Mouse (Mus musculus) heart, adult 2 months (tissue): ENCODE data around the gene Tomm40. TPM values are rescaled to one million over a fixed set of nuclear protein-coding genes. Genes with fewer than 3 reads are reported as not detected.
A peak's percentile ranks its signal among the peaks of the same experiment; 100 is the strongest.

Experiments used
- DNase-seq, 2 experiments: peaks; one replicate each; pipeline ENCODE4 v3.0.0; 2021
- H3K27ac ChIP-seq: fragments of 200-600 bp; 2 replicates; pipeline ENCODE4 v1.8.1; 2022
- H3K27me3 ChIP-seq: fragments of 200-500 bp; 2 replicates; pipeline ENCODE4 v1.6.1; 2012; ENCODE audit warnings: mild to moderate bottlenecking, low read length, inconsistent platforms, mixed read lengths; ENCODE audit not compliant: control insufficient read depth, insufficient read depth
- H3K36me3 ChIP-seq: fragments of 200-500 bp; 2 replicates; pipeline ENCODE4 v1.6.1; 2012; ENCODE audit warnings: low read length, inconsistent platforms; ENCODE audit not compliant: control insufficient read depth, insufficient read depth
- H3K4me1 ChIP-seq: fragments of 200-500 bp; 2 replicates; pipeline ENCODE4 v1.6.1; 2011; ENCODE audit warnings: low read length; ENCODE audit not compliant: control insufficient read depth, insufficient read depth
- H3K4me3 ChIP-seq: fragments of 200-600 bp; 2 replicates; pipeline ENCODE4 v1.8.1; 2022
- H3K79me2 ChIP-seq: fragments of 200-500 bp; replicated peaks from 2 replicates; pipeline ENCODE4 v1.6.1; 2012; ENCODE audit warnings: mild to moderate bottlenecking, inconsistent platforms, low read length, moderate library complexity, mixed read lengths; ENCODE audit not compliant: control insufficient read depth, insufficient read depth
- H3K9ac ChIP-seq: fragments of 200-500 bp; 2 replicates; pipeline ENCODE4 v1.6.1; 2012; ENCODE audit warnings: low read depth, mild to moderate bottlenecking, control low read depth, inconsistent platforms, low read length, mixed read lengths
- CTCF ChIP-seq: fragments of 200-600 bp; IDR thresholded peaks from 2 replicates; pipeline ENCODE4 v1.8.1; 2022; ENCODE audit warnings: antibody characterized with exemption, mild to moderate bottlenecking, moderate library complexity
- EP300 ChIP-seq: fragments of 200-500 bp; IDR thresholded peaks from 2 replicates; pipeline ENCODE4 v1.6.1; 2011; ENCODE audit warnings: low read depth, low read length, control low read depth; ENCODE audit not compliant: insufficient read depth
- POLR2A ChIP-seq: fragments of 200-500 bp; IDR thresholded peaks from 2 replicates; pipeline ENCODE4 v1.6.1; 2011; ENCODE audit warnings: mild to moderate bottlenecking, low read depth, low read length, control low read depth; ENCODE audit not compliant: insufficient read depth
- WGBS: fragments of 180-500 bp; shearing (Covaris S2); methylation state at CpG from one replicate; pipeline ENCODE4 v1.1.7; 2018; 5-methylcytosine and 5-hydroxymethylcytosine counted together
- intact Hi-C: fragments of 180-260 bp; cut with DNase I; formaldehyde crosslinking; loops from one replicate; pipeline ENCODE4 v1.15.1; 2025
- polyA plus RNA-seq: library from polyadenylated mRNA; depleted of rRNA; stranded (reverse); fragments of >200 nt; gene quantifications from 2 replicates; pipeline ENCODE4 v1.2.3, GENCODE M21; 2012
- total RNA-seq, 2 experiments: library from RNA; stranded (reverse); gene quantifications; 2 replicates each; pipeline ENCODE4 v1.2.3; 2021

The Tomm40 gene
- total and polyA plus RNA-seq, 3 experiments = 91.2 to 98.2 (median 92.7) TPM

GRCm38 (mm10) chr7:19758623-19759022, 43.4 kb upstream of the Tomm40 start:
- Histone ChIP-seq H3K79me2 (no peaks in the 10 kb centered on the region), H3K4me1 (peaks cover 22% of the 10 kb centered on the region), H3K4me3 (no peak overlapping the region), H3K27me3 (no peaks in the 10 kb centered on the region), H3K9ac (no peak overlapping the region), H3K36me3 (peaks cover 20% of the 10 kb centered on the region), H3K27ac (no peak overlapping the region)
- intact Hi-C loops = no loop called here
- TF ChIP-seq POLR2A (no peak), CTCF (no peak), EP300 (no peak)
- DNase-seq = no peak
- 85% methylated on average over 13 of the region's 13 CpGs for WGBS

- H3K9ac ChIP-seq = peak overlapping the region; percentile 65
- H3K27me3 ChIP-seq = no peaks in the 10 kb centered on the region
- WGBS = 7% methylated on average over 23 of the region's 24 CpGs
- intact Hi-C loops = loop anchor here (1.0 to 2.0 kb wide), 2 partner anchors 13 to 28 kb away; no protein-coding TSS in a partner anchor
- H3K27ac ChIP-seq = peak overlapping the region; percentile 98
- peak overlapping the region; percentile 31 for H3K4me3 ChIP-seq
- peaks cover 17% of the 10 kb centered on the region for H3K36me3 ChIP-seq
- no peak for TF ChIP-seq CTCF
- TF ChIP-seq POLR2A = peak; percentile 65
- TF ChIP-seq EP300 = peak; percentile 78; the same call in 1 of the 2 replicates
- peak; percentile 88 to 92 for DNase-seq
- peaks cover 24% of the 10 kb centered on the region for H3K4me1 ChIP-seq
- H3K79me2 ChIP-seq = no peaks in the 10 kb centered on the region
Observed at GRCm38 (mm10) chr7:19755851-19756786, 40.9 kb upstream of the Tomm40 start.

GRCm38 (mm10) chr7:19755008-19755407, 39.8 kb upstream of the Tomm40 start:
- TF ChIP-seq CTCF = peak; percentile 57
- no peak for TF ChIP-seq EP300
- 0 out of 2 replicates have a peak, but pooled peaks have one; percentile 16 for TF ChIP-seq POLR2A
- 72% methylated on average over 2 of the region's 2 CpGs for WGBS
- no peaks in the 10 kb centered on the region for H3K79me2 ChIP-seq
- peaks cover 17% of the 10 kb centered on the region for H3K36me3 ChIP-seq
- H3K4me1 ChIP-seq = peaks cover 29% of the 10 kb centered on the region
- H3K9ac ChIP-seq = no peak overlapping the region
- H3K4me3 ChIP-seq = no peak overlapping the region
- H3K27ac ChIP-seq = peak overlapping the region; percentile 98
- peak in 1 of 2 experiments; percentile 37 for DNase-seq
- intact Hi-C loops = loop anchor here (2.0 kb wide), 1 partner anchor 14 kb away; no protein-coding TSS in a partner anchor
- H3K27me3 ChIP-seq = no peaks in the 10 kb centered on the region

- 46% methylated on average over 1 of the region's 1 CpGs for WGBS
- H3K4me3 ChIP-seq = no peak overlapping the region
- DNase-seq = no peak
- H3K27me3 ChIP-seq = no peaks in the 10 kb centered on the region
- H3K27ac ChIP-seq = peak overlapping the region; percentile 98
- peaks cover 12% of the 10 kb centered on the region for H3K36me3 ChIP-seq
- no peaks in the 10 kb centered on the region for H3K79me2 ChIP-seq
- no peak for TF ChIP-seq EP300
- TF ChIP-seq POLR2A = no peak
- TF ChIP-seq CTCF = no peak
- no peak overlapping the region for H3K9ac ChIP-seq
- intact Hi-C loops = loop anchor here (2.0 to 5.0 kb wide), 4 partner anchors 15 to 183 kb away; no protein-coding TSS in a partner anchor
- peaks cover 28% of the 10 kb centered on the region for H3K4me1 ChIP-seq
Observed at GRCm38 (mm10) chr7:19754065-19754464, 38.8 kb upstream of the Tomm40 start.

GRCm38 (mm10) chr7:19753587-19753986, 38.3 kb upstream of the Tomm40 start:
- peak overlapping the region; percentile 98 for H3K27ac ChIP-seq

More at GRCm38 (mm10) chr7:19753587-19753986, 38.3 kb upstream of the Tomm40 start:
- Histone ChIP-seq H3K4me3 (no peak overlapping the region), H3K27me3 (no peaks in the 10 kb centered on the region), H3K4me1 (peaks cover 28% of the 10 kb centered on the region), H3K9ac (no peak overlapping the region), H3K36me3 (peaks cover 12% of the 10 kb centered on the region), H3K79me2 (no peaks in the 10 kb centered on the region)
- peak; percentile 83; the same call in 1 of the 2 replicates for TF ChIP-seq EP300
- TF ChIP-seq POLR2A = no peak
- TF ChIP-seq CTCF = peak; percentile 26; the same call in 1 of the 2 replicates
- WGBS = 13% methylated on average over 7 of the region's 7 CpGs
- peak; percentile 61 to 71 for DNase-seq
- intact Hi-C loops = loop anchor here (5.0 kb wide), 3 partner anchors 89 to 184 kb away; no protein-coding TSS in a partner anchor
